Mouse (Mus musculus) gastrocnemius, adult 8-10 months (tissue): ENCODE data around the gene Gm44973. TPM values are rescaled to one million over a fixed set of nuclear protein-coding genes. Genes with fewer than 3 reads are reported as not detected.

Experiments used
- DNase-seq, 2 experiments: peaks; one replicate each; pipeline ENCODE4 v3.0.0; 2022; ENCODE audit warnings: low spot score in 2 of 2
- total RNA-seq, 4 experiments: library from RNA; stranded (reverse); gene quantifications; 2 replicates each; pipeline ENCODE4 v1.2.4; 2022

The Gm44973 gene
- total RNA-seq, 4 experiments from 2014 or later: not detected

DNA sequence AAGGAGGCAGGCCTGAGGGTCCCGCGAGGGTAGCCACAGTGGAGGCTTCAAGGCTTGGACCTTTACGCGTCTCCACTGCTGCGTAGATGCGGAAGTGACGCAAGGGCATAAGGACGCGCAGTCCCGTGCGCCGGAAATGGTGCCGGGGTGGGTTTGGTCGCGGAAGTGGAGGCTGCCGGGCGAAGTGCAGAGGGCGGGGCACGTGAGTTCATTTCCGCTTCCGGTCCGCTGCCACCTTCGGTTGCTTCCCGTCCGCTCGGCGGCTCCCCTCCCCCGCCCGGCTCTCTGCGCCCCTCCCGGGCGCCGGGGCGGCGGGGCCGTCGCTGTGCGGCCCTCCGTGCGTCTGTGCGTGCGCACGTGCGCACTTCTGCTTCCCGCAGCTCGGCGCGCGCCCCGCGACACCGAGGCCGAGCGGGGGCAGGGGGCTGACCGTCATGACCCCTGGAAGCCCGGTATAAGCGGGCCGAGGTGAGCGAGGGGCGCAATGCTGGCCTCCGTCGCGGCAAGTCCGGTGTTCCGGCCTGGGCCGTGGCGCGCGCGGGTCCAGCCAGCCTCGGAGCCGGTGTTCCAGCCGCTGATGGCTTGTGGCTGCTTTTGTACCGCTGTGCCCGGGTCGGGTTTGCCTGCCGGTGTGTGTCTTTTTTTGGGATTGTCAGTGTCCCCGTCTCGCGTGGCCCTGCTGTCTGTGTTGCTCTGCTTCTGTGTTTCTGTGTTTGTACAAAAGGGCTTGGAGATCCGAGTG, 64.9 kb downstream of the Gm44973 start, which contains the start of gene Epn1:
TSS of gene Epn1 (plus strand) at position 226 of the 742 bp plus-strand sequence.
- DNase-seq: peak; percentile 92 to 94

GRCm38 (mm10) chr7:5080815-5081214, 65.5 kb downstream of the Gm44973 start:
- no peak for DNase-seq

DNA sequence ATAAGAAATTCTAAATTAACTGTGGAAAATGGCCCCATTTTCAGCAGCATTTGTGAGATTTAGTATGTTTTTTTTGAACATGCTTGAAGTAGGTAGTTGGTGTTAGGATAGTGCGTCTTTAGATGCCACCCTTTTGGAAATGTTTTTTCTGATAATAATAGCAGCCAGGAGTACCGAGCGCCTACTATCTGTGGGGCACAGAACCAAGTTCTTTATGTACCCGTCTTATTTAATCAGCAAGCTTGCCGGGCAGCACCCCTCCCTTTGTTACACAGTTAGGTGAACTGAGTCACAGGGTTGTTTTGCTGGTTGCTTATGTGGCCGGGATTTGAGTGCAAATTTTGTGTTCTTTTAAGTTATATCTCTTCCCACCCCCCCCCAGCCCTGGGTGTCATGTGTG, 65.9 kb downstream of the Gm44973 start:
- DNase-seq: no peak

- DNase-seq: no peak
Measured at GRCm38 (mm10) chr7:5081939-5082338, 66.6 kb downstream of the Gm44973 start.

Other genes with a start within 250 kb of the Gm44973 start
- gene Fam71e2, start 244.2 kb upstream of the Gm44973 start, total RNA-seq: not detected
- gene Il11, start 232.6 kb upstream of the Gm44973 start, total RNA-seq: not detected
- not detected for gene Tmem190, start 232.6 kb upstream of the Gm44973 start, total RNA-seq
- 10 to 100 TPM in 1 of 4 experiments, 1 to 10 TPM in 3; 6.0 to 12.3 (median 7.4) TPM for gene Tmem238, start 225.8 kb upstream of the Gm44973 start, total RNA-seq
- gene Rpl28, start 222.6 kb upstream of the Gm44973 start, total RNA-seq: 100 to 1,000 TPM; 347 to 558 (median 433) TPM
- gene Ube2s, start 202.9 kb upstream of the Gm44973 start, total RNA-seq: 100 to 1,000 TPM in 1 of 4 experiments, 10 to 100 TPM in 3; 92.3 to 102 (median 95.8) TPM
- not detected for gene Shisa7, start 170.8 kb upstream of the Gm44973 start, total RNA-seq
- gene Isoc2b, start 145.2 kb upstream of the Gm44973 start, total RNA-seq: 1 to 10 TPM; 3.5 to 5.0 (median 3.8) TPM
- gene Isoc2a, start 138.3 kb upstream of the Gm44973 start, total RNA-seq: 10 to 100 TPM; 23.6 to 32.4 (median 28.2) TPM
- gene Gm36210, start 109.0 kb upstream of the Gm44973 start, total RNA-seq: under 1 TPM in 3 of 4 experiments, not detected in 1; 0.29 to 0.81 (median 0.48) TPM
- gene Zfp628, start 100.3 kb upstream of the Gm44973 start, total RNA-seq: 10 to 100 TPM in 2 of 4 experiments, 1 to 10 TPM in 2; 8.3 to 10.7 (median 9.7) TPM
- 1 to 10 TPM; 4.2 to 5.2 (median 4.6) TPM for gene Nat14, start 93.5 kb upstream of the Gm44973 start, total RNA-seq
- 1 to 10 TPM; 1.9 to 4.6 (median 2.5) TPM for gene Ssc5d, start 89.7 kb upstream of the Gm44973 start, total RNA-seq
- gene Sbk2, start 51.1 kb upstream of the Gm44973 start, total RNA-seq: 10 to 100 TPM; 55.4 to 88.7 (median 62.8) TPM
- 1 to 10 TPM in 3 of 4 experiments, under 1 TPM in 1; 0.58 to 1.6 (median 1.1) TPM for gene Sbk3, start 44.3 kb upstream of the Gm44973 start, total RNA-seq
- 1 to 10 TPM; 7.1 to 9.8 (median 8.7) TPM for gene Zfp579, start 19.3 kb upstream of the Gm44973 start, total RNA-seq
- gene Zfp524, start 1.1 kb upstream of the Gm44973 start, total RNA-seq: 10 to 100 TPM in 2 of 4 experiments, 1 to 10 TPM in 2; 8.3 to 11.7 (median 10.2) TPM
- gene Fiz1, start 799 bp upstream of the Gm44973 start, total RNA-seq: 10 to 100 TPM; 22.4 to 25.7 (median 24.6) TPM
- 10 to 100 TPM; 12.4 to 16.3 (median 13.7) TPM for gene Zfp865, start 4.9 kb downstream of the Gm44973 start, total RNA-seq
- gene Ccdc106, start 5.1 kb downstream of the Gm44973 start, total RNA-seq: not detected
- gene 4632433K11Rik, start 18.6 kb downstream of the Gm44973 start, total RNA-seq: not detected
- gene Zfp784, start 22.9 kb downstream of the Gm44973 start, total RNA-seq: 1 to 10 TPM; 2.3 to 3.0 (median 2.7) TPM
- gene Zfp580, start 36.0 kb downstream of the Gm44973 start, total RNA-seq: 1 to 10 TPM; 1.5 to 3.7 (median 3.1) TPM
- gene U2af2, start 46.6 kb downstream of the Gm44973 start, total RNA-seq: 10 to 100 TPM; 38.2 to 52.9 (median 47.0) TPM
- 100 to 1,000 TPM; 164 to 200 (median 181) TPM for gene Epn1, start 64.7 kb downstream of the Gm44973 start, total RNA-seq
- gene Rfpl4, start 101.5 kb downstream of the Gm44973 start, total RNA-seq: not detected
- 1 to 10 TPM; 2.1 to 2.9 (median 2.5) TPM for gene Rasl2-9, start 110.5 kb downstream of the Gm44973 start, total RNA-seq
- not detected for gene Vmn1r55, start 134.2 kb downstream of the Gm44973 start, total RNA-seq
- not detected for gene Vmn1r56, start 181.3 kb downstream of the Gm44973 start, total RNA-seq
- not detected for gene Vmn1r57, start 203.0 kb downstream of the Gm44973 start, total RNA-seq